Mouse (Mus musculus) gastrocnemius, adult 18-20 months (tissue): Measurements from ENCODE around the gene Uhrf1bp1l. TPM values are rescaled to one million over a fixed set of nuclear protein-coding genes. Genes with fewer than 3 reads are reported as not detected.
A peak's percentile ranks its signal among the peaks of the same experiment; 100 is the strongest.
"Not testable (repeated sequence)": the region's sequence is repeated elsewhere in the genome, so short reads cannot be mapped to it uniquely, and the experiment has no call there.

Experiments used
- DNase-seq: peaks from one replicate; pipeline ENCODE4 v3.0.0; 2021; ENCODE audit warnings: low spot score
- long read RNA-seq, 2 experiments: library from polyadenylated mRNA; stranded (forward); transcript quantifications; one replicate each; pipeline ENCODE4 v2.0.0; 2021
- total RNA-seq, 2 experiments: library from RNA; stranded (reverse); gene quantifications; 2 replicates each; pipeline ENCODE4 v1.2.3; 2021

The Uhrf1bp1l gene
- total RNA-seq: 10 to 100 TPM; 13.2 to 21.6 TPM
- long read RNA-seq, experiment 1, full-length matches to known transcripts: 13 of 19 reads
- long read RNA-seq, experiment 1, partial matches to known transcripts: 2 of 19 reads
- long read RNA-seq, experiment 1, other reads (novel, unspliced or antisense): 4 of 19 reads
- long read RNA-seq, experiment 2, full-length matches to known transcripts: 5 of 13 reads
- long read RNA-seq, experiment 2, partial matches to known transcripts: 3 of 13 reads
- long read RNA-seq, experiment 2, other reads (novel, unspliced or antisense): 5 of 13 reads

DNA sequence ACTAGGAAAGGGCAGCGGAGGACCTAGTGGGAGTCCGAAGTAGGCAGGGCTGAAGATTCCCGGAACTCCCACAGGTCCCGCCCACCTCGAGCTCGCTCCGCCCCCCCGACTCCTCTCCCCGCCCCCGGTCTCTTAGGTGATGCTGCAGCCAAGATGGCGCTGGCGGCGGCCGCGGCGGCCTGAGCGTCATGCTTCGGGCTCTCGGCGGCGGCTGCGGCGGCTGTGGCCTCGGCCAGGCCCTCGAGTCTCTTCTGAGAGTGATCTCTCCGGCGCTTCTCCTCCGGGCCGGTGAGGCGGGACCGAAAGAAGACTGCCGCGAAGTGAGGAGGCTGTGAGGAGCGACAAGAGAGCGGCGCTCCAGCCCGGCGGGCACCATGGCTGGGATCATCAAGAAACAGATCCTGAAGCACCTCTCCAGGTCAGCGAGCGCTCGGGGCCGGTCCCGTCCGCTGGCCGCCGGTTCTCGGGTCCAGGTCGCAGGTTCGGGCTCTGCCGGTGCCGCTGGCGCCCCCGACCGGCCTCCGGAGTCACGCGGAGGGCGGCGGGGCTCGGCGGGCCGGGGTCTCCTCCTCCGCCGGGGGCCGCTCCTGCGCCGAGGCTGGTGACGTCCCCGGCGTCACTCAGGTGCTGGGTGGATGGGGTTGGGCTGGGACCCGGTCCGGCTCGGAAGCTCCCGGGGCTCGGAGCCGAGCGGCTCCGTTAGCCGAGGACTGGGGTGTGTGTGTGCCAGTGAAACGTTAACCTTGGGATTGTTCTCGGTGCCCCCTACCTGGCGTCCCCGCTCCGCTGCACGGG is at the start of gene Uhrf1bp1l:
Gene Uhrf1bp1l (plus strand): TSS at position 121 of the 795 bp plus-strand sequence.
- peak; percentile 92 for DNase-seq

DNA sequence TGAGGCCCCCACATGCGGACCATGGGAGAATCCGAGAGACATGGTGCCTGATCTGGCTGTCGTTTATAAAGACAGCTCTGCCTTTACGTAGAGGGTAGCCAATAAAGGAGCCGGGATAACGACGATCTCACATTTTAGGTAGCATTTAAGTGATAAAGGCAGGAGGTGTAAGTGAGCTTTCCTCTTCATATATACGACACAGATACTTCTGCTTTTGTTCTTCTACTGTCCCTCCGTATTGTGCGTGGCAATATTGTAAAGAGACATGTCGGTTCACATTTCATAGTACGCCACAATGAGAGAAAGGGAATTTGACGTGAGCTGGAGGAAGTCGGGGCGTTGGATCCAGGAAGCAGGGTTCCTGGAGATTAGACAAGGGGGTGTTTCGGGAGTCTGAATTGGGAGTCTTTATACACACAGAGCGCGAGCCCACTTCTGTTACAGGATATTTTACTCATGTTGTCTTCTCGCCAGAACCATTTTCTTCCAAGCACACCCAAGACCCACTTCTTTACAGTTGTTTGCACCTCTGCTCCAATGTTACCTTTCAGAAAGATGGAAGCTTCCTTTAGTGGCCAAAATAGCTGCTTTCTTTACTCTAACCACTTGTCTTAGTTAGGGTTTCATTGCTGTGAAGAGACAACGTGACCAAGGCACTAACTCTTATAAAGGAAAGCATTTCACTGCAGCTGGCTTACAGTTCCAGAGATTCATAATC is 49.4 kb upstream of the Uhrf1bp1l start:
- no peak for DNase-seq

DNA sequence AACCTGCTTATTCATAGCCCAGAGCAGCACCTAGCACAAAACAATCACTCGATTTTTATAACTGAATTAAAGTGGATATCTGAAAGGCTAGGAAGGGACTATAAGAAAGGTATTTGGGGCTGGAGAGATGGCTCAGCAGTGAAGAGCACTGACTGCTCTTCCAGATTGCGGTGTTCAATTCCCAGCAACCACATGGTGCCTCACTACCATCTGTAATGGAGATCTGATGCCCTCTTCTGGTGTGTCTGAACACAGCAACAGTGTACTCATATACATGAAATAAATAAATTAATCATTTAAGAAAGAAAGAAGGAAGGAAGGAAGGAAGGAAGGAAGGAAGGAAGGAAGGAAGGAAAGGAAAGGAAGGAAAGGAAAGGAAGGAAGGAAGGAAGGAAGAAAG is 48.5 kb upstream of the Uhrf1bp1l start:
- not testable (repeated sequence) for DNase-seq

DNA sequence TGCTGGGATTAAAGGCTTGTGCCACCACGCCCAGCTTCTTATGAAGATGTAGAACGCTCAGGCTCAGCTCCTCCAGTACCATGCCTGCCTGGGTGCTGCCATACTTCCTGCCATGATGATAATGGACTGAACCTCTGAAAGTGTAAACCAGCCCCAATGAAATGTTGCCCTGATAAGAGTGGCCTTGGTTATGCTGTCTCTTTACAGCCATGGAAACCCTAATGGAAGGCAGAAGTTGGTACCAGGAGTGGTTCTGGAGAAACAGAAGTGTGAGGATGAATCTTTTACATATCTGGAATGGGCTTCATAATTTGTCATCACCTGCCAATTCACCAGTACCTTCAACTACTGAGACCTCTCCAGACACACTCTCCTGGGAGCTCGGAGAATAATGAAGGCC is 46.8 kb upstream of the Uhrf1bp1l start:
- DNase-seq: no peak

DNA sequence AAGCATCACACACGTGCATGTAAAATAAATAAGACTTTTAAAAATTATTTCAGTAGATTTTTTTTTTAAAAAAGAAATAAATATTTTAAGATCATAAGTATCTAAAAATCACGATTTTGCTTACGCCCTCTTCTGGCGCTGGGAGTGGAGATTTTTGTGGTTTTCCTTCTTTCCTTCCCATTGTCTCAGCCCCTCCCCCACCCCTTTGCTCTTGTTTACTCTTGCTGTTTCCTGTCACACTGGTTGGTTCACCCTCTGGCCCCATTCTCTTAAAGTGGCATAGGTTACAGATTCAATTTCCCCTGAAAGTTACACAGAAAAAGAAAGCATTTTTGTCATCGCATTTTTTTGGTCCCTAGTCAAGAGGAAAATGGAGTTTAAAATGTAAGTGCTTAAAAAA is 41.7 kb upstream of the Uhrf1bp1l start:
- DNase-seq: no peak

DNA sequence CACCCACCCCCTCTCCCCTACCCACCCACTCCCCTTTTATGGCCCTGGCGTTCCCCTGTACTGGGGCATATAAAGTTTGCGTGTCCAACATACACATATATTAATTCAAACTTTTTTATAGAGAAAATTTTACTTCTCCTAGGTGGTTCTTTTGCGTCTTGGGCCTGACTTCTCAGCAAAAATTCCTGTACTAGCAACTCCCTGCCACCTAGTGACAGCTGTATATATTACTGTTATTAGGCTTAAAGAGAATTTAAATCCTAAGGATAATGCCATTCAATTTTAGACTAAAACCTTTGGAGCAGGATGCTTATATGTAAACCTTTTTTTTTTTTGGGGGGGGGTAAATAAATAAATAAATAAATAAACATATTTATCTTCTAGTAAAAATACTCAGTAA is 37.4 kb upstream of the Uhrf1bp1l start:
- no peak for DNase-seq

DNA sequence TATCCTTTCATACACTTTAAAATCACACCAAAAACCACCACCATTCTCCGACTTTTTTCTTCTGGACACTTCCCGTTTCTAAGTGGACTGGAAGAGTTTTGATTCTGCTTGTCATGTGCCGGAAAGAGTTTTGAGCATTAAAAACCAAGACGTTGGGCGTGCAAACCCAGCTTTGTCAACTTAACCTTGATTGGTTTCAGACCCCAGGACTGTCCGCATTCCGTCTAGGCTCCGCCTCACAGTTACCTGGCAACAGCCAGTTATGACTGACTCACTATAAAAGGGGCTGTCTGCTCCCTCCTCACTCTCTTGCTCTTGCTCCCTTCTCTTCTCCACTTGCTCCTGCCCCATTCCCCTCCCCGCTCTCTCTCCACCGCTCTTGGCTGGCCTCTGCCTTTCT is 36.1 kb upstream of the Uhrf1bp1l start:
- DNase-seq: no peak

DNA sequence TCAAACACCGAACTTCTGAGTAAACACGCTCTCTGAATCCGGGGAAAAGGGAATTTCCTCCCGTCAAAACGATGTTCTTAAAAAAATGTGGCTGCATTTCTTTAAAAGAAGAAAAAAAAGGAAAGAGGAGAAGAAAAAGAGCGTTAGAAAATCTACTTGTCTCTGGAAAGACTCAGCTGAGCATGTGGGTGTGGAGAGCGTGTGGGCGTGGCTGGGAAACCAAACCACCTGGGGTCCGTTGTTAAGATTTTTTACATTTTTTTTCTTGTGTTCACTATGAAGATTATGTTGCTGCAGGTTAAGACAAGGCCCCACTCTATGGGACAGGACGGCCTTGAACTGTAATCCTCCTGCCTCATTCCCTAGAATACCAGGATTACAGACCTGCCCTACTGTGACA is 29.9 kb upstream of the Uhrf1bp1l start:
- DNase-seq: no peak

DNA sequence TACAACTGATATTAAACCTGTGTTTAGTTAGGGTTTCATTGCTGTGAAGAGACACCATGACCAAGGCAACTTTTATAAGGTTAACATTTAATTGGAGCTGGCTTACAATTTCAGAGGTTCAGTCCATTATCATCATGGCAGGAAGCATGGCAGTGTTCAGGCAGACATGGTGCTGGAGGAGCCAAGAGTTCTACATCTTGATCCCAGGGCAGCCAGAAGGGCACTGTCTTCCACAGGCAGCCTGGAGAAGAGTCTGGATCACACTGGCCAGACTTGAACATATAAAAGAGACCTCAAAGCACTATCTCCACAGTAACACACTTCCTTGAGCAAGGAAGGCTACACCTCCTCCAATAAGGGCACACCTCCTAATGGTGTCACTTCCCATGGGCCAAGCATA is 24.5 kb upstream of the Uhrf1bp1l start:
- DNase-seq: no peak

DNA sequence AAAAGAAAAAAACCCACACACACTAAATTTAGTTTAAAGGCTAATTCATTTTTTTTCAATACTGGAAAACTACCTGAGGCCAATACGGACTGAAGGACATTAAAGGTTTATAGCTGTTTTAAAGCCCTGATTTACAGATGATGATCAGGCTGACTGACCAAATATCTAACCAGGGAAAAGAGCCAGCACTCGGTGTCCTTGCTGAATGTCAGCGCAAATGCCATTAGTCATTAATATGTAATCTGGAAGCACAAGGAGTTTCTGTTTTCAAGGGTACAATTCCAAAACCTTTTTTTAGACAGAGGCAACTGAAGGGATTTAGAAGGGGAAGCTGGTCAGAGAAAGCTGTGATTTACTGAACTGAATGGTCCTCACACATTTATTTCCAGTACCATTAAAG is 24.0 kb upstream of the Uhrf1bp1l start:
- peak; percentile 70 for DNase-seq

DNA sequence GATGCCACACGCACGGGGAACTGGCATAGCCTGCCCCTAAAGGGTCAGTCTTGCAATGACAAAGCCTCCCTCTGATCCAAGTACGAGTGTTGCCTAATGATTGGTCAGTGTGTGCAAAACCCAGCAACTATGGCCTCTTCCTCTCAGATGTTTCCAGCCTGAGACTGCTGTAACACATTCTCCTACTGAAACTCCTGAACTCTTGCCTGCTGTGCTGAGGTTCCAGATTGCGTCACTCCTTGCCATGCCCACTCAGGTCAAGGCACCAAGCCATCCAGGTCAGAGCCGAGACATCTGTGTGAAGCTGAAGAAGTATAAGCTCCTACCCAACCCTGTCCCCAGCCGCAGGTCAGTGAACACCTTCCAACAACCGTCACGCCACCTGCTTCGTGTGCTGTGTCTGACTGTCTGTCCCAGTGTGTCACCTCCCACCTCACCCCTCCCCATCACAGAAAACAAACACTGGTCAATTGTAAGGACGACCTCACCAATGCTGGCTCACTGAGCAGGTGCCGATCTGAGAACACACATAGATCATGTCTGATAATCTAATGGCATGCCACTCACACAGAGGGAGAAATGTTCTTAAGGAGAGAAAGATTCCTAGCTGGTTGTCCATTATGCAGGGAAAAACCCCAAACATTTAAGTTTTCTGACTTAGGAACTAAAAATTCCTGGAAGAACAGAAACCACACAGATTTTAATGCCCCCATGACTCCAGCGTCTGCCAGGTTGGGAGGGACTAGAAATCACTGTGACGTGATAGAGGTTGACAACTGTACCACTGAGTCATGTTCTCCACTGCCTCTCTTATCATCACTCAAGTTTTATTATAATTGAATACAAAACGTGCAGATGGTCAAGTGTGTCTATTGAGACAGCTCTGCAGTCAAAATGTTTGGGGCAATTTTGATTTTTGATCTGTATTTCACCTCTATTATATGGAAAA is 22.3 kb upstream of the Uhrf1bp1l start:
- DNase-seq: peak; percentile 76

DNA sequence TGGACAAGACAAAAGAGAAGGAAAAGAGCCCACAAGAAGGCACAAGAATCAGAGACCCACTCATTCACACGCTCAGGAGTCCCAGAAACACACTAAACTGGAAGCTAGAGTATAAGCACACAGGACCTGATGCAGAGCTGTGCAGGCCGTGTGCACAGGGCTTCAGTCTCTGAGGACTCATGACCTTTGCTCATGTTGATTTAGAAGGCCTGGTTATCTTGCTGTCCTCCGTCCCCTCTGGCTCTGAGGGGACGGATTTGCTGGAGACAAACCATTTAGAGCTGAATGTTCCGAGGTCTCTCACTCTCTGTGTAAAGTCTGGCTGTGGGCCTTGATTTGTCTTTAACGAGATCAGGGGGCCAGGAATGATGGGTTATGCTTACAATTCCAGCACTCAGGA is 14.4 kb upstream of the Uhrf1bp1l start:
- no peak for DNase-seq

DNA sequence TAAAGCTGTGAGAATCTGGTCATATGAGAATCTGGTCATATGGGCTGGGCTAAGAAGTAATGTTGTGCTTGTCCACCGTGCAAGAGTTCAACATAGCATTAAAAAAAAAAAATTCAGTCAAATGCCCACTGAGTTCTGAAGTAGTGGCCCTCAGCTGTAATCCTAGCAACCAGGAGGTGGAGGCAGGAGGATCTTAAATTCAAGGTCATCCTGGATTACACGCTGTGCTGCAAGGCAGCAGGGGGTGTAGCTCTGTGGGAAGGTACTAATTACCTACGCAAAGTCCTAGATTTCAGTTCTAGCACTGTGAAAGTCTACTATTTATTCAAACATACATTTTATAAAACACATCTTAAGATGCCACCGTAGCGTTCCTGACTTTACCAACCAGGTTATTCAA is 13.4 kb upstream of the Uhrf1bp1l start:
- DNase-seq: no peak

DNA sequence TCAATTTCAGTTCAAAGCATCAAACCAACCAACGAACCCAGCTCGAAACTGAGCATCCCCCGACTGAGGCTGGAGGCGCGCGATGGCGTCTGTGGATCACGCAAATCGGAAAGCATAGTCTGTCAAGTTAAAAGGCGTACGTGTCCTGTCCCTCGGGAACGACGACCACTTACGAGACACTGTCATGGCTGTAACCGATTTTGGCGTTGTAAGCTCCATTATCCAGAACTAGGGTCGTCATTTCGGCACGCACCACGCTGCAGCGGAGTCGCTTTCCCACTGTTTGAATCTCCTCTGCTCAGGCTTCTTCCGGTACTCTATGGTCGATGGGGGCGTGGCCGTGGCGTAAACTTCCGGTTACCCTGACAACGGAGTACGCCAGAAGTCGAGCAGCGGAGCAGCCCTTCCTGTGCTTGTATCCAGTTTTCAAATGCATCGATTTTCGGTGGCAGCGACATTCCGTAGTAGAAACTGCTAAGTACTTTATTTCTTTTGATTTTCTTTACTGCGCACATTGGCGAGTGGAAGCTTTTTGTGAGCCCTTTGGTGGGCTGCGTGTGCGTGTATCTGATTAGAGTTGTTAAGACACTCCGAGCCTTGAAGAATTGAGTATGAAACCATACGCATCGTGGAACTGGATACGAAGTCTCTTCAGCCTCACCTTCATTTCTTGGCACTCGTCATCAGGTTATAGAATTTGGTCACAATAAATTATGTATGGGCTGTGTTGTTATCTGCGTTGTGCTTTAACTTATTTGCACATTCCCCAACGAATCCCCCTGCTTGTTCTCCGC is 12.6 kb upstream of the Uhrf1bp1l start, which contains the start of gene Actr6:
Gene Actr6 (minus strand): TSS at position 295 of the 794 bp plus-strand sequence.
- peak; percentile 95 for DNase-seq

DNA sequence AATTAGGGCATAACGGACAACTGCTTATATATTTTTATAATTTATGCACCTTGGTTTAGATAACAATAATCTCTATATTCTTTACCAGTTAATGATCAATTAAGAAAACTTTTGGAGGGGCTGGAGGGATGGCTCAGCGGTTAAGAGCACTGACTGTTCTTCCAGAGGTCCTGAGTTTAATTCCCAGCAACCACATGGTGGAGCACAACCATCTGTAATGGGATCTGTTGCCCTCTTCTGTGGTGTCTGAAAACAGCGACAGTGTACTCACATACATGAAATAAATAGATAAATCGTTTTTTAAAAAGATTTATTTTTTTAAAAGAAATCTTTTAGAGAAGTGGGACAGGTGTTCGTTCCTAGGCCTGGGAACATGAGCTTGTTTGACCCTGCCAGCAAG is 7.7 kb upstream of the Uhrf1bp1l start:
- DNase-seq: no peak

DNA sequence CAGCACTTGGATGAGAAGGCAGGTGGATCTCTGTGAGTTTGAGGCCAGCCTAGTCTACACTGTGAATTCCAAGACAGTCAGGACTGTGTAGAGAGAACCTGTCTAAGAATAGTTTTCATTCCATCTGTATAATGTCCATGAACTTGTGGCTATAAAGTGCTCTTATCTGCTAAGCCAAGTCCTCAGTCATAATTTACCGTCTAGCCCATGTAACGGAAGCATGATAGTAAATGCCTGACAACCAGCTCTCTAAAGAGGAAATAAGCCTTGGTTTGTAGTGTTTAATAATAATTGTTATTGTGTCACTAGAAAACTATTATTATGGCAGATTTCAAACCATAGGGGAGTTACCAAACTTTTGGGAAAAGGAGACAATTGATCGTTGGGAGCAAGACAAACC is 6.9 kb upstream of the Uhrf1bp1l start:
- DNase-seq: no peak

DNA sequence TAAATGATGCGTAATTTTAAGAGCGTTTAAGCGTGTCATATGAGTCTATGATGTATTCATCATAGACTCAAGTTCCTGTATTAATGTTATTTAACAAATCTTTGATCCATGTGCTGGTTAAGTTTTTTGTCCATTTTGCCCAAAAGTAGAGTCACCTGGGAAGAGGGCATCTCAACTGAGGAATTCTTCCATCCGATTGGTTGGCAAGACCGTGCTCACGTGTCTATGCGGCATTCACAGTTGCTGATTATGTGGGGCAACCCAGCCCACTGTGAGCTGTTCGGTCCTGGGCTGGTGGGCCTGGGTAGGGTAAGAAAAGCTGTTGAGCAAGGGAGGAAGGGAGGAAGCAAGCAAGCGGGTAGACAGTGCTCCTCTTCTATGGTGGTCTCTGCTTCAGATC is 6.4 kb upstream of the Uhrf1bp1l start:
- DNase-seq: no peak

DNA sequence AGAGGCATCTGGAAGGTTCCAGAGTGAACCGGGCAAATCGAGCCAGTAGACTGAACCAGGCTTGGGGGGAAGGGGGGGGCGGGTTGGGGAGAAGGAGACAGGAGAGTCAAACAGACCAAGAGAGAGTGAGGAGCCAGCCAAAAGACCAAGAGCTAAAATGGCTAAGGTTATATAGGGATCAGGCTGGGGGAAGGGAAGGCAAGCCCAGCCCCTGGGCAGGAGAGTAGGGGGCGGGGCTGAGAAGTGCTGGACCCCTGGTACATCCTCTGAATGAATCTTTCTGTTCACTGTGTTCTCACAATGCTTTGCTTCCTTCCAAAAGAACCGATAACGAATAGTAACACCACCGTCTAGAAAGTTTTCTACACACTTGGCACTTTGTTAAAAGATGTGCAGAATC is 5.1 kb upstream of the Uhrf1bp1l start:
- no peak for DNase-seq

DNA sequence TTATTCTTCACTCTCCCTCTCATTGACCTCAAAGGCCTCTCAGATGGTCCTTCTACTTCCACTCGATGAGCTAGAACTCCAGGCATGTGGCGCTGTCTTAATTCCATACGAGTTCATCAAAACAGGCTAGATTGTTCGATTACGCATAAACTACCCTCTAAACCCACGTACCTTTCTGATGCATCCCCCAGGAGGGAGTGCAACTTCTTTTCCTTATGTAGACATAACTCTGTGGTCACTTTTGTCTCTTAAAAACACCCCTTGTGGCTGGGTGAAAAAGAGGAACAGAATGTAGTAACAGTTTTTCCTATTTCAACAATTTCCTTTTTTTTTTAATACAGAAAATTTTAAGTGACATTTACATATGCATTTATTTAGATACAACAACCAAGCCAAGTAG is 3.8 kb upstream of the Uhrf1bp1l start:
- no peak for DNase-seq

DNA sequence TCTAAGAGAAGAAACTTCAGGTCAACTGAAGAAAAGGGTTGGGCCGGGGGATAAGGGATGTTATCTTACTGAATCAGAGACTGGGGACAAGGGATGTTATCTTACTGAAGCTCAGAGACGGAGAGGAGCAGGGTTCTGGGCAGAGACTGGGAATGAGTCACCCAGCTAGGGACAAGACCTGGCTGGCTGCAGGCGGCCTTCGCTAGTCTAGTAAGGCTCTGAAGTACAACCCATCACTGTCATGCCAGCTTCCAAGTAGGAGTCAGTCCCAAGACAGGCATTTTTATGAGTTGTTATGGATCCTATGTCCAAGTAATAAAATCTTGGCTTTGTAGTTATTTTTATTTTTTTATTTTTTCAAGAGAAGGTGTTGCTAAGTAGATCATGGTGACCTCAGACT is 1.5 kb upstream of the Uhrf1bp1l start:
- DNase-seq: no peak
